Mouse (Mus musculus) MEL (cell line): Measurements from ENCODE around the gene Nt5dc2. TPM values are rescaled to one million over a fixed set of nuclear protein-coding genes. Genes with fewer than 3 reads are reported as not detected.

ENCODE experiments used
- DNase-seq: peaks from one replicate; pipeline ENCODE4 v3.0.0; 2011; ENCODE audit warnings: low read depth, low spot score
- H3K27ac ChIP-seq: 2 replicates; pipeline ENCODE4 v1.5.1; 2012; ENCODE audit warnings: low read depth, mild to moderate bottlenecking, control low read depth, low read length, moderate library complexity; ENCODE audit not compliant: control insufficient read depth
- H3K27me3 ChIP-seq, 2 experiments: fragments of 150-350 bp in 1 of 2; sonication (generic) in 1 of 2; 2 replicates each; pipeline ENCODE4 v1.6.1; 2012; ENCODE audit warnings: low read length in 2 of 2, mild to moderate bottlenecking in 2 of 2, improper control_type of control experiment in 1 of 2, moderate library complexity in 1 of 2; ENCODE audit not compliant: insufficient read depth in 2 of 2, control insufficient read depth in 1 of 2
- H3K36me3 ChIP-seq, 2 experiments: 2 replicates each; pipeline ENCODE4 v1.6.1; 2012 to 2014; ENCODE audit warnings: low read length in 2 of 2, improper control_type of control experiment in 1 of 2, inconsistent platforms in 1 of 2, mild to moderate bottlenecking in 1 of 2; ENCODE audit not compliant: insufficient read depth in 2 of 2, control insufficient read depth in 1 of 2
- H3K4me1 ChIP-seq, 2 experiments: fragments of 150-350 bp in 1 of 2; sonication (generic) in 1 of 2; 2 replicates each; pipeline ENCODE4 v1.6.1; 2012; ENCODE audit warnings: low read length in 2 of 2, improper control_type of control experiment in 1 of 2, mild to moderate bottlenecking in 1 of 2; ENCODE audit not compliant: insufficient read depth in 2 of 2, control insufficient read depth in 1 of 2
- H3K4me3 ChIP-seq, 2 experiments: fragments of 150-350 bp in 1 of 2; sonication (generic) in 1 of 2; 2 replicates each; pipeline ENCODE4 v1.5.1; 2012; ENCODE audit warnings: low read depth in 2 of 2, low read length in 2 of 2, mild to moderate bottlenecking in 2 of 2, moderate library complexity in 2 of 2, control low read depth in 1 of 2, improper control_type of control experiment in 1 of 2; ENCODE audit not compliant: control insufficient read depth in 1 of 2, insufficient read depth in 1 of 2
- H3K79me2 ChIP-seq: 2 replicates; pipeline ENCODE4 v1.6.1; 2012; ENCODE audit warnings: mild to moderate bottlenecking, low read length, moderate library complexity; ENCODE audit not compliant: control insufficient read depth, poor library complexity, insufficient read depth
- H3K9ac ChIP-seq: 2 replicates; pipeline ENCODE4 v1.6.1; 2012; ENCODE audit warnings: low read depth, mild to moderate bottlenecking, control low read depth, low read length, moderate library complexity; ENCODE audit not compliant: control insufficient read depth, poor library complexity, severe bottlenecking
- H3K9me3 ChIP-seq: fragments of 150-350 bp; sonication (generic); replicated peaks from 2 replicates; pipeline ENCODE4 v1.6.1; 2012; ENCODE audit warnings: mild to moderate bottlenecking, low read length, improper control_type of control experiment, moderate library complexity; ENCODE audit not compliant: insufficient read depth
- BHLHE40 ChIP-seq: IDR thresholded peaks from 2 replicates; pipeline ENCODE4 v1.6.1; 2012; ENCODE audit warnings: low read depth, mild to moderate bottlenecking, inconsistent platforms, low read length, improper control_type of control experiment, borderline replicate concordance
- CHD1 ChIP-seq: IDR thresholded peaks from 2 replicates; pipeline ENCODE4 v1.6.1; 2012; ENCODE audit warnings: low read depth, mild to moderate bottlenecking, inconsistent platforms, low read length, improper control_type of control experiment
- E2F4 ChIP-seq: IDR thresholded peaks from 2 replicates; pipeline ENCODE4 v1.6.1; 2011; ENCODE audit warnings: low read depth, low read length, improper control_type of control experiment, borderline replicate concordance
- ELF1 ChIP-seq: IDR thresholded peaks from 2 replicates; pipeline ENCODE4 v1.6.1; 2014; ENCODE audit warnings: low read depth, mild to moderate bottlenecking, inconsistent platforms, low read length, improper control_type of control experiment, moderate library complexity
- EP300 ChIP-seq, 2 experiments: IDR thresholded peaks; 2 replicates each; pipeline ENCODE4 v1.6.1; 2011; ENCODE audit warnings: improper control_type of control experiment in 2 of 2, low read length in 2 of 2, low read depth in 1 of 2, mild to moderate bottlenecking in 1 of 2
- ETS1 ChIP-seq: IDR thresholded peaks from 2 replicates; pipeline ENCODE4 v1.6.1; 2012; ENCODE audit warnings: low read depth, mild to moderate bottlenecking, inconsistent platforms, low read length, improper control_type of control experiment, moderate library complexity
- JUND ChIP-seq: IDR thresholded peaks from 2 replicates; pipeline ENCODE4 v1.6.1; 2011; ENCODE audit warnings: low read depth, mild to moderate bottlenecking, improper control_type of control experiment, low read length
- KAT2A ChIP-seq: conservative IDR thresholded peaks from 2 replicates; pipeline ENCODE4 v1.6.1; 2012; ENCODE audit warnings: low read depth, low read length, improper control_type of control experiment, inconsistent platforms
- MAZ ChIP-seq: IDR thresholded peaks from 2 replicates; pipeline ENCODE4 v1.6.1; 2012; ENCODE audit warnings: low read depth, mild to moderate bottlenecking, inconsistent platforms, low read length, improper control_type of control experiment
- MEF2A ChIP-seq: IDR thresholded peaks from 2 replicates; pipeline ENCODE4 v1.6.1; 2014; ENCODE audit warnings: low read depth, mild to moderate bottlenecking, inconsistent platforms, low read length, improper control_type of control experiment; ENCODE audit not compliant: poor library complexity, insufficient replicate concordance, severe bottlenecking; ENCODE audit errors: extremely low read depth
- MXI1 ChIP-seq: IDR thresholded peaks from 2 replicates; pipeline ENCODE4 v1.6.1; 2011; ENCODE audit warnings: mild to moderate bottlenecking, low read depth, low read length, improper control_type of control experiment
- MYB ChIP-seq: IDR thresholded peaks from 2 replicates; pipeline ENCODE4 v1.6.1; 2011; ENCODE audit warnings: mild to moderate bottlenecking, low read depth, low read length, improper control_type of control experiment
- NRF1 ChIP-seq: IDR thresholded peaks from 2 replicates; pipeline ENCODE4 v1.6.1; 2014; ENCODE audit warnings: low read depth, mild to moderate bottlenecking, inconsistent platforms, low read length, improper control_type of control experiment, moderate library complexity; ENCODE audit not compliant: poor library complexity, insufficient read depth, severe bottlenecking
- POLR2AphosphoS2 ChIP-seq: IDR thresholded peaks from 2 replicates; pipeline ENCODE4 v1.6.1; 2011; ENCODE audit warnings: low read length, improper control_type of control experiment
- POLR2AphosphoS5 ChIP-seq: IDR thresholded peaks from 2 replicates; pipeline ENCODE4 v1.6.1; 2012; ENCODE audit warnings: low read depth, borderline replicate concordance, mild to moderate bottlenecking, inconsistent platforms, low read length, moderate library complexity, mixed read lengths
- RAD21 ChIP-seq: IDR thresholded peaks from 2 replicates; pipeline ENCODE4 v1.6.1; 2011; ENCODE audit warnings: mild to moderate bottlenecking, low read depth, low read length, improper control_type of control experiment
- RCOR1 ChIP-seq: IDR thresholded peaks from 2 replicates; pipeline ENCODE4 v1.6.1; 2012; ENCODE audit warnings: low read depth, mild to moderate bottlenecking, inconsistent platforms, low read length, improper control_type of control experiment
- SIN3A ChIP-seq: IDR thresholded peaks from 2 replicates; pipeline ENCODE4 v1.6.1; 2012; ENCODE audit warnings: low read length, improper control_type of control experiment, inconsistent platforms
- SMC3 ChIP-seq: IDR thresholded peaks from 2 replicates; pipeline ENCODE4 v1.6.1; 2011; ENCODE audit warnings: low read depth, low read length, improper control_type of control experiment
- TAL1 ChIP-seq: IDR thresholded peaks from 2 replicates; pipeline ENCODE4 v1.6.1; 2012; ENCODE audit warnings: mild to moderate bottlenecking, inconsistent platforms, low read length, moderate library complexity, mixed read lengths
- TBP ChIP-seq: IDR thresholded peaks from 2 replicates; pipeline ENCODE4 v1.8.0; 2011; ENCODE audit warnings: low read depth, low read length, improper control_type of control experiment
- UBTF ChIP-seq: IDR thresholded peaks from 2 replicates; pipeline ENCODE4 v1.6.1; 2012; ENCODE audit warnings: low read depth, mild to moderate bottlenecking, inconsistent platforms, low read length, improper control_type of control experiment, moderate library complexity, borderline replicate concordance; ENCODE audit not compliant: insufficient read depth
- USF1 ChIP-seq: IDR thresholded peaks from 2 replicates; pipeline ENCODE4 v1.6.1; 2014; ENCODE audit warnings: low read depth, mild to moderate bottlenecking, inconsistent platforms, low read length, improper control_type of control experiment, moderate library complexity
- USF2 ChIP-seq, 2 experiments: IDR thresholded peaks; 2 replicates each; pipeline ENCODE4 v1.6.1; 2011 to 2012; ENCODE audit warnings: improper control_type of control experiment in 2 of 2, low read length in 2 of 2, borderline replicate concordance in 1 of 2, inconsistent platforms in 1 of 2, low read depth in 1 of 2, mild to moderate bottlenecking in 1 of 2; ENCODE audit not compliant: insufficient read depth in 1 of 2
- ZMIZ1 ChIP-seq: IDR thresholded peaks from 2 replicates; pipeline ENCODE4 v1.6.1; 2012; ENCODE audit warnings: low read depth, mild to moderate bottlenecking, inconsistent platforms, low read length, improper control_type of control experiment, moderate library complexity
- ZNF384 ChIP-seq: IDR thresholded peaks from 2 replicates; pipeline ENCODE4 v1.6.1; 2012; ENCODE audit warnings: low read depth, mild to moderate bottlenecking, inconsistent platforms, low read length, improper control_type of control experiment
- polyA plus RNA-seq, 2 experiments: library from polyadenylated mRNA; stranded (reverse) in 1 of 2; unstranded in 1 of 2; fragments of >175 nt in 1 of 2; fragments of >200 nt in 1 of 2; gene quantifications; 2 replicates each; pipeline versions ENCODE4 v1.2.1 to v1.2.4; 2012; ENCODE audit warnings: low replicate concordance in 2 of 2, low read depth in 1 of 2; ENCODE audit not compliant: insufficient read length in 2 of 2, insufficient read depth in 1 of 2, missing spikeins in 1 of 2
- total RNA-seq: library from RNA; depleted of rRNA; stranded (reverse); fragments of 300-350 nt; gene quantifications from 2 replicates; pipeline ENCODE4 v1.2.3, GENCODE M21; 2012

Gene Nt5dc2
- total and polyA plus RNA-seq, 3 experiments, result 168 to 349 (median 291) TPM

DNA sequence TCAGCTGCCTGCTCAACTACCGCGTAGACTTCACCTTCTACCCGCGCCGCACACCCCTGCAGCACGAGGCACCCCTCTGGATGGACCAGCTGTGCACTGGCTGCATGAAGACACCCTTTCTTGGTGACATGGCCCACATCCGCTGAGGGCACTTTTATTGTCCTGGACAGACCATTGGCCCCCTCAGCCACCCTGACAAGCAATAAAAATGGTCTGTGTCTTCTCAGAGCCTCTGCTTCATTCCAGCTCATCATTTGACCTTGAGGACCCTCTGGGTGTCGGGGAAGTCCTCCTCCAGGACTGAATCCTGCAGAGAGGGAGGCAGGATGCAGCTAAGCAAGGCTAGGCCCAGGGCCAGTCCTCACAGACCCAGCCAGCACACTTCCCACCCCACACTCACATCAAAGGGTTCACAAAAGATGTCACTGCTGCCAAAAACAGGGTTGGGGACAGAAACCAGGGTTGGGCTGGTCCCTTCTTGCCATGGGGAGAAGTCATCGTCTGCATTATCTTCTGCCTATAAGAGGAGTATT is 8.1 kb downstream of the Nt5dc2 start:
- Histone ChIP-seq H3K4me1 (no peaks in the 10 kb centered on the region), H3K9me3 (no peaks in the 10 kb centered on the region), H3K79me2 (no peaks in the 10 kb centered on the region), H3K4me3 (no peak overlapping the region), H3K27me3 (no peaks in the 10 kb centered on the region), H3K36me3 (no peaks in the 10 kb centered on the region; a peak in 1 of 4 replicates), H3K9ac (no peak overlapping the region), H3K27ac (no peak overlapping the region)
- DNase-seq, result no peak
- TF ChIP-seq MXI1, result no peak
- TF ChIP-seq BHLHE40, result no peak
- no peak for TF ChIP-seq ZNF384
- TF ChIP-seq USF2 (IDR thresholded peaks at IDR 0.05; ENCODE audit: borderline replicate concordance in 1 of 2, insufficient read depth in 1 of 2, low read depth in 1 of 2, low read length in 2 of 2), result no peak
- TF ChIP-seq MAZ, result no peak
- TF ChIP-seq USF1, result no peak
- TF ChIP-seq CHD1, result no peak
- no peak for TF ChIP-seq ELF1
- no peak for TF ChIP-seq RAD21
- no peak for TF ChIP-seq EP300 (IDR thresholded peaks at IDR 0.05; ENCODE audit: low read depth in 1 of 2, low read length in 2 of 2)
- no peak for TF ChIP-seq ZMIZ1

- DNase-seq, result no peak
- H3K4me3 ChIP-seq, result no peak overlapping the region
- no peaks in the 10 kb centered on the region; a peak in 1 of 4 replicates for H3K36me3 ChIP-seq
- no peak overlapping the region for H3K27ac ChIP-seq
- no peak for TF ChIP-seq SMC3
- no peak for TF ChIP-seq SIN3A
- TF ChIP-seq POLR2AphosphoS2, result no peak; the same call in 1 of the 2 replicates
- H3K79me2 ChIP-seq, result no peaks in the 10 kb centered on the region
- H3K9me3 ChIP-seq, result no peaks in the 10 kb centered on the region
- H3K4me1 ChIP-seq, result no peaks in the 10 kb centered on the region
- no peaks in the 10 kb centered on the region for H3K27me3 ChIP-seq
- no peak overlapping the region for H3K9ac ChIP-seq
These were observed 8.8 kb downstream of the Nt5dc2 start for GRCm38 (mm10) chr14:31139666-31140065.

- H3K9me3 ChIP-seq, result no peaks in the 10 kb centered on the region
- no peaks in the 10 kb centered on the region for H3K79me2 ChIP-seq
- H3K27me3 ChIP-seq, result no peaks in the 10 kb centered on the region
- no peak overlapping the region for H3K4me3 ChIP-seq
- H3K9ac ChIP-seq, result no peak overlapping the region
- no peak for DNase-seq
- no peak overlapping the region for H3K27ac ChIP-seq
- H3K36me3 ChIP-seq, result no peaks in the 10 kb centered on the region
- H3K4me1 ChIP-seq, result no peaks in the 10 kb centered on the region
- TF ChIP-seq UBTF, result no peak
- no peak for TF ChIP-seq USF1
- TF ChIP-seq ETS1, result no peak
- TF ChIP-seq NRF1, result no peak
- TF ChIP-seq TAL1, result no peak
- no peak for TF ChIP-seq KAT2A
- no peak for TF ChIP-seq JUND
- no peak for TF ChIP-seq POLR2AphosphoS2
- no peak for TF ChIP-seq E2F4
- TF ChIP-seq ELF1, result no peak
- TF ChIP-seq SMC3, result no peak
- TF ChIP-seq MEF2A, result no peak
- no peak for TF ChIP-seq SIN3A
- TF ChIP-seq TBP, result no peak
- TF ChIP-seq MYB, result no peak
- no peak for TF ChIP-seq POLR2AphosphoS5
- no peak for TF ChIP-seq RCOR1
These were observed 9.3 kb downstream of the Nt5dc2 start for GRCm38 (mm10) chr14:31140141-31140540.
